Mouse (Mus musculus) CH12.LX (cell line): ENCODE measurements at regions not wholly inside any gene's neighbourhood (a gene's known extent, or its start where the extent isn't known, plus 50 kb on each side); places are given as distances from the start of the nearest gene placed in this dataset.

ENCODE experiments used
- DNase-seq: peaks from one replicate; pipeline ENCODE4 v3.0.0-alpha.2; 2013; ENCODE audit errors: extremely low read depth
- H3K27ac ChIP-seq: 2 replicates; pipeline ENCODE4 v1.5.1; 2012; ENCODE audit warnings: low read depth, mild to moderate bottlenecking, control low read depth, moderate library complexity; ENCODE audit not compliant: insufficient read depth
- H3K27me3 ChIP-seq: replicated peaks from 2 replicates; pipeline ENCODE3; 2012; ENCODE audit warnings: inconsistent platforms
- H3K36me3 ChIP-seq, 2 experiments: replicated peaks in 1 of 2; 2 replicates each; pipeline versions ENCODE3 to v1.6.1; 2012; ENCODE audit warnings: inconsistent platforms in 1 of 2, low read length in 1 of 2, mild to moderate bottlenecking in 1 of 2, mixed read lengths in 1 of 2, moderate library complexity in 1 of 2; ENCODE audit not compliant: control insufficient read depth in 1 of 2, insufficient read depth in 1 of 2
- H3K4me1 ChIP-seq, 2 experiments: 2 replicates each; pipeline ENCODE4 v1.6.1; 2012; ENCODE audit warnings: inconsistent platforms in 1 of 2, moderate library complexity in 1 of 2; ENCODE audit not compliant: insufficient read depth in 2 of 2, control insufficient read depth in 1 of 2
- H3K4me2 ChIP-seq: 2 replicates; pipeline ENCODE4 v1.6.1; 2012; ENCODE audit warnings: low read depth, mild to moderate bottlenecking, control low read depth; ENCODE audit not compliant: poor library complexity, insufficient read depth, severe bottlenecking
- H3K4me3 ChIP-seq, 3 experiments: fragments of 150-350 bp in 1 of 3; sonication (generic) in 1 of 3; replicated peaks in 1 of 3; 2 replicates each; pipeline versions ENCODE3 to v1.5.1; 2011 to 2012; ENCODE audit warnings: low read depth in 2 of 3, low read length in 2 of 3, mild to moderate bottlenecking in 2 of 3, moderate library complexity in 2 of 3, control low read depth in 1 of 3, improper control_type of control experiment in 1 of 3, inconsistent platforms in 1 of 3, mixed read lengths in 1 of 3; ENCODE audit not compliant: poor library complexity in 1 of 3
- H3K79me2 ChIP-seq: replicated peaks from 2 replicates; pipeline ENCODE4 v1.6.1; 2012; ENCODE audit warnings: mild to moderate bottlenecking, moderate library complexity; ENCODE audit not compliant: control insufficient read depth, poor library complexity, insufficient read depth, severe bottlenecking; ENCODE audit errors: extremely low read depth
- H3K9ac ChIP-seq: 2 replicates; pipeline ENCODE4 v1.6.1; 2012; ENCODE audit warnings: low read depth, mild to moderate bottlenecking, control low read depth, moderate library complexity; ENCODE audit not compliant: insufficient read depth
- H3K9me3 ChIP-seq: replicated peaks from 2 replicates; pipeline ENCODE3; 2012; ENCODE audit warnings: low read length, inconsistent platforms, mixed read lengths
- CHD2 ChIP-seq: IDR thresholded peaks from 2 replicates; pipeline ENCODE4 v1.6.1; 2011; ENCODE audit warnings: low read length, improper control_type of control experiment
- CTCF ChIP-seq, 2 experiments: IDR thresholded peaks in 1 of 2; conservative IDR thresholded peaks in 1 of 2; 2 replicates each; pipeline ENCODE4 v1.5.1; 2011 to 2012; ENCODE audit warnings: low read depth in 2 of 2, low read length in 2 of 2, improper control_type of control experiment in 1 of 2, inconsistent platforms in 1 of 2, mild to moderate bottlenecking in 1 of 2, moderate library complexity in 1 of 2
- E2F4 ChIP-seq: IDR thresholded peaks from 2 replicates; pipeline ENCODE4 v1.6.1; 2011; ENCODE audit warnings: low read depth, low read length, improper control_type of control experiment; ENCODE audit not compliant: insufficient replicate concordance
- EP300 ChIP-seq: IDR thresholded peaks from 2 replicates; pipeline ENCODE4 v1.6.1; 2011; ENCODE audit warnings: low read length, improper control_type of control experiment
- ETS1 ChIP-seq: conservative IDR thresholded peaks from 2 replicates; pipeline ENCODE4 v1.6.1; 2012; ENCODE audit warnings: low read depth, mild to moderate bottlenecking, inconsistent platforms, low read length, improper control_type of control experiment, moderate library complexity
- GABPA ChIP-seq: IDR thresholded peaks from 2 replicates; pipeline ENCODE4 v1.6.1; 2012; ENCODE audit warnings: low read depth, low read length, improper control_type of control experiment, inconsistent platforms; ENCODE audit not compliant: insufficient replicate concordance
- HCFC1 ChIP-seq: IDR thresholded peaks from 2 replicates; pipeline ENCODE4 v1.6.1; 2012; ENCODE audit warnings: low read depth, mild to moderate bottlenecking, inconsistent platforms, low read length, improper control_type of control experiment
- JUN ChIP-seq: IDR thresholded peaks from 2 replicates; pipeline ENCODE4 v1.6.1; 2011; ENCODE audit warnings: low read depth, mild to moderate bottlenecking, low read length, improper control_type of control experiment, moderate library complexity; ENCODE audit not compliant: insufficient read depth
- JUND ChIP-seq: conservative IDR thresholded peaks from 2 replicates; pipeline ENCODE4 v1.6.1; 2011; ENCODE audit warnings: low read depth, low read length, improper control_type of control experiment
- MAX ChIP-seq: IDR thresholded peaks from 2 replicates; pipeline ENCODE4 v1.6.1; 2011; ENCODE audit warnings: low read length, improper control_type of control experiment
- MAZ ChIP-seq: IDR thresholded peaks from 2 replicates; pipeline ENCODE4 v1.6.1; 2012; ENCODE audit warnings: low read depth, mild to moderate bottlenecking, inconsistent platforms, low read length, improper control_type of control experiment, moderate library complexity
- MEF2A ChIP-seq: IDR thresholded peaks from 2 replicates; pipeline ENCODE4 v1.6.1; 2014; ENCODE audit warnings: low read depth, mild to moderate bottlenecking, inconsistent platforms, low read length, improper control_type of control experiment, borderline replicate concordance
- MXI1 ChIP-seq: IDR thresholded peaks from 2 replicates; pipeline ENCODE4 v1.6.1; 2011; ENCODE audit warnings: mild to moderate bottlenecking, low read depth, low read length, improper control_type of control experiment
- PAX5 ChIP-seq: IDR thresholded peaks from 2 replicates; pipeline ENCODE4 v1.6.1; 2012; ENCODE audit warnings: low read length, inconsistent platforms, mixed read lengths
- SIN3A ChIP-seq: IDR thresholded peaks from 2 replicates; pipeline ENCODE4 v1.6.1; 2012; ENCODE audit warnings: low read length, improper control_type of control experiment, inconsistent platforms
- TCF12 ChIP-seq: IDR thresholded peaks from 2 replicates; pipeline ENCODE4 v1.6.1; 2014; ENCODE audit warnings: low read depth, mild to moderate bottlenecking, inconsistent platforms, low read length, improper control_type of control experiment
- ZKSCAN1 ChIP-seq: IDR thresholded peaks from 2 replicates; pipeline ENCODE4 v1.6.1; 2012; ENCODE audit warnings: low read depth, inconsistent platforms, low read length, improper control_type of control experiment, borderline replicate concordance
- ZMIZ1 ChIP-seq: IDR thresholded peaks from 2 replicates; pipeline ENCODE4 v1.6.1; 2012; ENCODE audit warnings: low read depth, mild to moderate bottlenecking, inconsistent platforms, low read length, improper control_type of control experiment
- dilution Hi-C: fragments of 300-500 bp; cut with MboI; formaldehyde crosslinking; loops from 2 replicates; pipeline ENCODE4 v1.14.3; 2020; ENCODE audit warnings: low sequenced_read_pairs; ENCODE audit not compliant: extremely low pct_unique_long_range_greater_than_20kb, extremely low pct_ligation_motif_present
- in situ Hi-C: fragments of 300-500 bp; cut with MboI; formaldehyde crosslinking; loops from 3 replicates; pipeline ENCODE4 v1.14.3; 2019; ENCODE audit warnings: low sequenced_read_pairs, low pct_ligation_motif_present, low pct_unique_long_range_greater_than_20kb, mixed read lengths

DNA sequence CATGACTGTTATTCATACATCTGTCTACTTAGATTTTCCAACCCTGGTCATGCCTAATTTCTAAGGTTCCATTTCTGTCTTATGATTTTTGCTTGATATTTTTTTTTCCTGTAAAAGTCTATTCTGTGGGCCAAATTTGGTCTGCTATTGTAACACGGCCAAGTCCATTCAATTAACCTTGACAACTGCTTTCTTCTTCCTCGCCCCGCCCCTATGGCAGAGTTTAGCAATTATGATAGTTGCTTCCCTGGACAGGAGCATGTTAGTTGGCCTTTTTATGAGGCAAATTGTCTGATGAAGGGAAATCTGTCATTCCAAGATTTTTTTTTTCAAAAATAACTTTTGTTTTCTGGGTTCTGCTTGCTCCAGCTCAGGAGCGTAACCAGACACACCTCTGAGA is 160.7 kb upstream of the Fst start:
- H3K9ac ChIP-seq: no peak overlapping the region
- dilution Hi-C loops: no loop called here

DNA sequence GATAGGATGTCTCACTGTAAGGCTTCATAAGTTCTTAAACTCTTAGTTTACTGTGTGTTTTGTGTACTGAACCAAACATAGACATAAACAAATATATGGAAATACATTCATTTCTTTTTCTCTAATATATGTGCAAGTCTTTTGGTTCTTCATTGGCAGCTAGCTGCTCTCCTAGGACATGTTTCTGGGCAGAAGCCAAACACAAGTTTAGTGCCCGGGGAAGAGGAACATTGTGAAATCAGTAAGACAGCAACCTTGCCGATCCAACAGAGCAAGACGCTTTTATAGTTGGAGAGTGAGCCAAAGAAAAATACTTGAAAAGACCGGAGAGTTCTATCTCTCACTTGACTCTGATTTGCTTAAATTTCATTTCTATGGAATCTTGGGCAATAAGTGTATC is 178.0 kb upstream of the Fst start:
- Histone ChIP-seq H3K9me3 (no peaks in the 10 kb centered on the region), H3K36me3 (no peaks in the 10 kb centered on the region), H3K4me3 (no peak overlapping the region), H3K27me3 (no peaks in the 10 kb centered on the region), H3K4me2 (no peak overlapping the region), H3K4me1 (no peaks in the 10 kb centered on the region), H3K79me2 (no peaks in the 10 kb centered on the region)
- no peak for DNase-seq
- no peak for TF ChIP-seq CHD2
- no peak for TF ChIP-seq HCFC1
- no peak for TF ChIP-seq EP300
- TF ChIP-seq ZKSCAN1: no peak
- TF ChIP-seq TCF12: no peak
- no peak for TF ChIP-seq MEF2A
- TF ChIP-seq, all 38 proteins: peak for 0
- no peak overlapping the region for H3K27ac ChIP-seq
- in situ Hi-C loops (no loop called here), dilution Hi-C loops (no loop called here)
- H3K9ac ChIP-seq: no peak overlapping the region

More for the DNA sequence above, 160.7 kb upstream of the Fst start:
- Histone ChIP-seq H3K4me1 (no peaks in the 10 kb centered on the region), H3K36me3 (no peaks in the 10 kb centered on the region), H3K27me3 (no peaks in the 10 kb centered on the region), H3K4me3 (no peak overlapping the region), H3K27ac (no peak overlapping the region), H3K4me2 (no peak overlapping the region), H3K9me3 (no peaks in the 10 kb centered on the region), H3K79me2 (no peaks in the 10 kb centered on the region)
- in situ Hi-C loops: no loop called here
- TF ChIP-seq JUND: no peak
- no peak for TF ChIP-seq MAZ
- TF ChIP-seq ETS1: no peak
- TF ChIP-seq ZMIZ1: no peak
- no peak for TF ChIP-seq CTCF (conservative IDR thresholded peaks at IDR 0.05 in 1 of 2, IDR thresholded peaks at IDR 0.05 in 1 of 2; ENCODE audit: low read depth in 2 of 2, low read length in 2 of 2)
- TF ChIP-seq MXI1: no peak
- TF ChIP-seq SIN3A: no peak
- TF ChIP-seq EP300: no peak
- TF ChIP-seq GABPA: no peak
- no peak for TF ChIP-seq PAX5
- TF ChIP-seq E2F4: no peak
- no peak for TF ChIP-seq CHD2
- no peak for TF ChIP-seq MAX
- no peak for TF ChIP-seq JUN
- DNase-seq: no peak
